In the genomic region with DNA sequence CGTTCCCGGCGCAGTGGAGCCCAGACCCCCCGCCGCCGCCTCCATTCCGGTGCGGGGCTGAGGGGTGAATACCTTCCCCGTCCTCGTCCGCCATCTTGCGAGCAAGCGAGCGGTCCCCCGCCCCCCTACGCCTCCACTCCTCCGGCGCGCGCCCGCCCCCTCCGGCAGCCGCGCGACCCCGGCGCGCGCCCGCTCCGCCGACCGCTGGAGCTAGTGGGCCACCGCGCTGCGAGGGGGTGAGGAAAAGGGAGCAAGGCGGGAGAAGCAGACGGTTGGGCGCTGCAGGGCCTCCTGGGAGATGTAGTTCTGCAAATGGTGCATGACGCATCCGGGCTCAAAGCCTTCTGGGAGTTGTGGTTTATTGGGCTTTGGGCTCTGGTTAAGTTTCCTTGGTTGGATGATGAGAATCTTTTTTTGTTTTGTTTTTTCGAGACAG, we compare ENCODE assay signal across 8 mouse cellular contexts. TPM values are rescaled to one million over a fixed set of nuclear protein-coding genes. Genes with fewer than 3 reads are reported as not detected.
DNase-seq lines count a peak whose midpoint lies in the region; ATAC-seq lines count a peak whose summit lies in the region.

Snx27 (minus strand) TSS at position 261 of the 436 bp plus-strand sequence.

- 1% methylated on average over 42 of the region's 42 CpGs for WGBS in heart, embryonic 14.5 days
- WGBS in liver, embryonic 13.5 days (ENCODE audit: insufficient replicate concordance): under 1% methylated on average over 42 of the region's 42 CpGs
- WGBS in stomach, embryonic 16.5 days: under 1% methylated on average over 28 of the region's 42 CpGs

- peak within 1 kb of the TSS; percentile 82 for H3K9ac ChIP-seq in heart, embryonic 14.5 days (ENCODE audit: low read length)
- H3K9ac ChIP-seq in liver, embryonic 13.5 days: peak within 1 kb of the TSS; percentile 90
- H3K9ac ChIP-seq in stomach, embryonic 16.5 days (ENCODE audit: low read length): peak within 1 kb of the TSS; percentile 94

- H3K4me1 ChIP-seq in heart, embryonic 14.5 days (ENCODE audit: control insufficient read depth in 2 of 2, insufficient read depth in 2 of 2, low read length in 2 of 2): peaks cover 4 to 20% of the 10 kb centered on the region in 2 experiments
- peaks cover 32% of the 10 kb centered on the region for H3K4me1 ChIP-seq in liver, embryonic 13.5 days (replicated peaks)
- H3K4me1 ChIP-seq in stomach, embryonic 16.5 days (ENCODE audit: control insufficient read depth, insufficient read depth, low read length): peaks cover 22% of the 10 kb centered on the region; the same call in 1 of the 2 replicates

- peak; percentile 91 for ATAC-seq in erythroid progenitor cell, adult 5-6 weeks (replicated peaks; ENCODE audit: low FRiP score, poor library complexity, severe bottlenecking)
- ATAC-seq in heart, embryonic 14.5 days (ENCODE audit: insufficient number of reproducible peaks, insufficient read depth, low FRiP score, low read depth): peak; percentile 93
- ATAC-seq in liver, embryonic 13.5 days (ENCODE audit: low read depth): peak; percentile 91
- ATAC-seq in stomach, embryonic 16.5 days (ENCODE audit: insufficient read depth, low FRiP score): peak; percentile 97

- peak; percentile 88 for DNase-seq in CD4-positive helper T cell, adult 2 months (ENCODE audit: low read depth, low spot score)
- DNase-seq in brain, embryonic 18.5 days (ENCODE audit: low read depth, low spot score): peak; percentile 93
- peak; percentile 95 for DNase-seq in kidney, postnatal 14 days
- peak; percentile 78 for DNase-seq in liver, embryonic 13.5 days
- DNase-seq in neural tube, embryonic 10.5 days (ENCODE audit: extremely low spot score, low spot score): peak; percentile 93

- no peaks in the 10 kb centered on the region for H3K27me3 ChIP-seq in heart, embryonic 14.5 days (ENCODE audit: control insufficient read depth, insufficient read depth, low read length)
- no peaks in the 10 kb centered on the region for H3K27me3 ChIP-seq in liver, embryonic 13.5 days
- H3K27me3 ChIP-seq in stomach, embryonic 16.5 days (ENCODE audit: control insufficient read depth, insufficient read depth, low read length): no peaks in the 10 kb centered on the region

- H3K9me3 ChIP-seq in heart, embryonic 14.5 days (ENCODE audit: control insufficient read depth, low read length): no peaks in the 10 kb centered on the region
- no peaks in the 10 kb centered on the region for H3K9me3 ChIP-seq in liver, embryonic 13.5 days (replicated peaks)
- no peaks in the 10 kb centered on the region for H3K9me3 ChIP-seq in stomach, embryonic 16.5 days (replicated peaks; ENCODE audit: control insufficient read depth, low read length)

- peak within 1 kb of the TSS; percentile 88 for H3K4me2 ChIP-seq in heart, embryonic 14.5 days (ENCODE audit: low read length)
- peak within 1 kb of the TSS; percentile 95 for H3K4me2 ChIP-seq in liver, embryonic 13.5 days
- peak within 1 kb of the TSS; percentile 88 for H3K4me2 ChIP-seq in stomach, embryonic 16.5 days (ENCODE audit: low read depth, low read length)

- peak within 1 kb of the TSS; percentile 65 to 71 for H3K4me3 ChIP-seq in heart, embryonic 14.5 days (ENCODE audit: control insufficient read depth in 1 of 2, insufficient read depth in 1 of 2, low read depth in 1 of 2, low read length in 2 of 2)
- peak within 1 kb of the TSS; percentile 94 for H3K4me3 ChIP-seq in liver, embryonic 13.5 days (replicated peaks)
- peak within 1 kb of the TSS; percentile 87 for H3K4me3 ChIP-seq in stomach, embryonic 16.5 days (replicated peaks; ENCODE audit: low read length)

- H3K27ac ChIP-seq in heart, embryonic 14.5 days (replicated peaks in 1 of 2; ENCODE audit: control insufficient read depth in 1 of 2, insufficient read depth in 1 of 2, low read depth in 2 of 2, low read length in 2 of 2): peak within 1 kb of the TSS; percentile 52 to 83
- peak within 1 kb of the TSS; percentile 81 for H3K27ac ChIP-seq in liver, embryonic 13.5 days
- peak within 1 kb of the TSS; percentile 86 for H3K27ac ChIP-seq in stomach, embryonic 16.5 days (ENCODE audit: low read length)

- no peaks in the 10 kb centered on the region for H3K36me3 ChIP-seq in heart, embryonic 14.5 days (ENCODE audit: control insufficient read depth, insufficient read depth, low read length)
- no peaks in the 10 kb centered on the region for H3K36me3 ChIP-seq in liver, embryonic 13.5 days
- H3K36me3 ChIP-seq in stomach, embryonic 16.5 days (ENCODE audit: control insufficient read depth, insufficient read depth, low read length): no peaks in the 10 kb centered on the region

RNA-seq across cellular contexts. Expression of gene Snx27, which starts in this region (rescaled TPM):
- total RNA-seq in erythroid progenitor cell, adult 5-6 weeks (2015; ENCODE audit: low replicate concordance): 14.8 and 27.2 TPM in 2 replicates
- 10.0 and 11.8 TPM in 2 replicates for total RNA-seq in erythroid progenitor cell, adult 5-6 weeks (2017; ENCODE audit: low replicate concordance)
- 26.1 and 26.4 TPM in 2 replicates for polyA plus RNA-seq in heart, embryonic 14.5 days (2014; fragmentation: Nextera tagmentation; extraction: Ambion mirVana)
- polyA plus RNA-seq in liver, embryonic 13.5 days (2015; fragmentation: Nextera tagmentation; extraction: Ambion mirVana): 17.1 and 18.7 TPM in 2 replicates
- polyA plus RNA-seq in stomach, embryonic 16.5 days (2015; fragmentation: Nextera tagmentation; extraction: Ambion mirVana): 29.6 and 31.4 TPM in 2 replicates

Comparison
In these comparisons a context has a peak if more than half of its experiments do, and no peak if none do; other contexts are left out.
1. Peak in every context shown above with its lines: DNase-seq, ATAC-seq, H3K4me3 ChIP-seq and H3K27ac ChIP-seq.